26 mouse cellular contexts compared by ENCODE assay signal in the genomic region with DNA sequence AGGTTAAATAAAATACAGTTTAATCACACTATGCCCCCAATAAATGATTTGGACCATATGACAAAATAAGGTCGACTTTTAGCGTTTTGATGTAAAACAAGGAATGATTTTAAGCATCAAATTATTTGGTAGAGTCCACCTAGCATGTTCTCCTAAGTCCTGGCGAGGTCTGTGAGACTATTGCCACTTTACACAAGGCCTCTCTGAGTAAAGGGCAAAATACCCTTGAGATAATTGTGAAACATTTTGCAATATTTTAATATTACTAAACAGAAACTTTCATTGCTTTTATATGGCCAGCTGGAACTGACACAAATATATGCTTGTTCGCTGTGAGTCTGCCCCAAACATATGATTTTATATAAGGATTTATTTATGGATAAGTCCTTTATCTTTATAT.
A peak's percentile ranks its signal among the peaks of the same experiment; 100 is the strongest.
DNase-seq lines count a peak whose midpoint lies in the region; ATAC-seq and TF ChIP-seq lines count a peak whose summit lies in the region.
"Had no signal": no experiment of that assay in that cellular context is flagged by ENCODE, and none has a peak within 500 bp of the region (broad histone marks: within the 10 kb centered on the region; RNA-seq: fewer than 3 reads in every experiment).

No protein-coding gene starts in this region.

- no peak for TF ChIP-seq EP300 in lung, postnatal 0 days (IDR thresholded peaks at IDR 0.05)

- H3K4me3 ChIP-seq in gastrocnemius, adult 2 months: no peak overlapping the region
- no peak overlapping the region for H3K4me3 ChIP-seq in lung, embryonic 14.5 days (ENCODE audit: low read depth, low read length)
- H3K4me3 ChIP-seq in lung, postnatal 0 days (ENCODE audit: low read depth, low read length): no peak overlapping the region
- H3K4me3 ChIP-seq: embryonic facial prominence, embryonic 15.5 days; heart, embryonic 12.5 days; heart, embryonic 15.5 days had no signal

- H3K9ac ChIP-seq in lung, embryonic 14.5 days: no peak overlapping the region
- H3K9ac ChIP-seq in lung, postnatal 0 days (replicated peaks; ENCODE audit: low read depth): no peak overlapping the region
- H3K9ac ChIP-seq: embryonic facial prominence, embryonic 15.5 days; forebrain, postnatal 0 days; heart, embryonic 12.5 days; heart, embryonic 15.5 days; hindbrain, embryonic 14.5 days had no signal

- H3K4me2 ChIP-seq in lung, embryonic 14.5 days: no peak overlapping the region
- no peak overlapping the region for H3K4me2 ChIP-seq in lung, postnatal 0 days (replicated peaks; ENCODE audit: low read depth, low read length)
- H3K4me2 ChIP-seq: embryonic facial prominence, embryonic 15.5 days; heart, embryonic 12.5 days; heart, embryonic 15.5 days; hindbrain, embryonic 14.5 days had no signal

- TF ChIP-seq CTCF in gastrocnemius, adult 2 months (IDR thresholded peaks at IDR 0.05): no peak
- TF ChIP-seq CTCF in lung, embryonic 14.5 days (IDR thresholded peaks at IDR 0.05; ENCODE audit: low read depth): no peak
- no peak for TF ChIP-seq CTCF in lung, postnatal 0 days (IDR thresholded peaks at IDR 0.05)

- intact Hi-C loops in gastrocnemius, adult 2 months (cut with DNase I): no loop called here
- intact Hi-C loops in heart, postnatal 10 days (cut with DNase I): no loop called here

- H3K4me1 ChIP-seq in lung, embryonic 14.5 days (ENCODE audit: insufficient read depth): no peaks in the 10 kb centered on the region
- no peaks in the 10 kb centered on the region for H3K4me1 ChIP-seq in lung, postnatal 0 days (ENCODE audit: insufficient read depth, low read depth, low read length)
- H3K4me1 ChIP-seq: heart, embryonic 12.5 days; heart, embryonic 15.5 days had no signal

- no peaks in the 10 kb centered on the region for H3K9me3 ChIP-seq in lung, embryonic 14.5 days (ENCODE audit: low read depth, low read length)
- H3K9me3 ChIP-seq in lung, postnatal 0 days (ENCODE audit: low read length): no peaks in the 10 kb centered on the region
- H3K9me3 ChIP-seq: embryonic facial prominence, embryonic 15.5 days; heart, embryonic 12.5 days; heart, embryonic 15.5 days had no signal

- 78% methylated on average over 4 of the region's 4 CpGs for WGBS in lung, embryonic 14.5 days
- 65% methylated on average over 4 of the region's 4 CpGs for WGBS in lung, postnatal 0 days

- H3K27me3 ChIP-seq in lung, embryonic 14.5 days (ENCODE audit: insufficient read depth, low read length): no peaks in the 10 kb centered on the region
- H3K27me3 ChIP-seq in lung, postnatal 0 days (replicated peaks; ENCODE audit: insufficient read depth, low read length): no peaks in the 10 kb centered on the region
- H3K27me3 ChIP-seq: embryonic facial prominence, embryonic 15.5 days; heart, embryonic 12.5 days; heart, embryonic 15.5 days had no signal

- no peak for ATAC-seq in lung, embryonic 14.5 days (ENCODE audit: insufficient read depth)
- no peak for ATAC-seq in lung, postnatal 0 days
- ATAC-seq: CD4-positive, CD25-positive, alpha-beta regulatory T cell, adult 4 months; forebrain, embryonic 14.5 days; forebrain, postnatal 0 days; hindbrain, postnatal 0 days; inflammation-experienced regulatory T-cells, adult 6 months had no signal

- peak overlapping the region; percentile 63; the same call in 1 of the 2 replicates for H3K27ac ChIP-seq in gastrocnemius, adult 2 months
- peak overlapping the region; percentile 58; the same call in 1 of the 2 replicates for H3K27ac ChIP-seq in lung, embryonic 14.5 days (ENCODE audit: low read depth)
- H3K27ac ChIP-seq in lung, postnatal 0 days (ENCODE audit: low read length): no peak overlapping the region
- H3K27ac ChIP-seq: embryonic facial prominence, embryonic 15.5 days; heart, embryonic 15.5 days; hindbrain, embryonic 14.5 days; hindbrain, postnatal 0 days had no signal

- no peak for DNase-seq in gastrocnemius, adult 2 months
- DNase-seq in gastrocnemius, postnatal 4 days (ENCODE audit: low spot score in 2 of 2): no peak
- no peak for DNase-seq in lung, embryonic 14.5 days
- no peak for DNase-seq in lung, adult 18-20 months
- peak; percentile 22 for DNase-seq in lung, postnatal 0 days (ENCODE audit: low spot score)
- DNase-seq in lung, postnatal 10 days: no peak
- DNase-seq in heart, postnatal 10 days: no peak
- DNase-seq: adrenal gland, adult 8-10 months; adrenal gland, postnatal 25 days; cerebellum, adult 11-12 months; cerebellum, adult 8-10 months; cerebellum, postnatal 10 days; cerebellum, postnatal 36 days; embryo, embryonic 11 days; forebrain, postnatal 0 days; gastrocnemius, postnatal 25 days; heart, postnatal 14 days; heart, postnatal 4 days had no signal

- no peaks in the 10 kb centered on the region for H3K36me3 ChIP-seq in lung, embryonic 14.5 days (ENCODE audit: insufficient read depth)
- no peaks in the 10 kb centered on the region for H3K36me3 ChIP-seq in lung, postnatal 0 days (ENCODE audit: insufficient read depth, low read length)
- H3K36me3 ChIP-seq: embryonic facial prominence, embryonic 15.5 days; heart, embryonic 12.5 days; heart, embryonic 15.5 days had no signal
